Mouse (Mus musculus): ENCODE results near the gene Gsto1.

Gsto1 gene

DNA sequence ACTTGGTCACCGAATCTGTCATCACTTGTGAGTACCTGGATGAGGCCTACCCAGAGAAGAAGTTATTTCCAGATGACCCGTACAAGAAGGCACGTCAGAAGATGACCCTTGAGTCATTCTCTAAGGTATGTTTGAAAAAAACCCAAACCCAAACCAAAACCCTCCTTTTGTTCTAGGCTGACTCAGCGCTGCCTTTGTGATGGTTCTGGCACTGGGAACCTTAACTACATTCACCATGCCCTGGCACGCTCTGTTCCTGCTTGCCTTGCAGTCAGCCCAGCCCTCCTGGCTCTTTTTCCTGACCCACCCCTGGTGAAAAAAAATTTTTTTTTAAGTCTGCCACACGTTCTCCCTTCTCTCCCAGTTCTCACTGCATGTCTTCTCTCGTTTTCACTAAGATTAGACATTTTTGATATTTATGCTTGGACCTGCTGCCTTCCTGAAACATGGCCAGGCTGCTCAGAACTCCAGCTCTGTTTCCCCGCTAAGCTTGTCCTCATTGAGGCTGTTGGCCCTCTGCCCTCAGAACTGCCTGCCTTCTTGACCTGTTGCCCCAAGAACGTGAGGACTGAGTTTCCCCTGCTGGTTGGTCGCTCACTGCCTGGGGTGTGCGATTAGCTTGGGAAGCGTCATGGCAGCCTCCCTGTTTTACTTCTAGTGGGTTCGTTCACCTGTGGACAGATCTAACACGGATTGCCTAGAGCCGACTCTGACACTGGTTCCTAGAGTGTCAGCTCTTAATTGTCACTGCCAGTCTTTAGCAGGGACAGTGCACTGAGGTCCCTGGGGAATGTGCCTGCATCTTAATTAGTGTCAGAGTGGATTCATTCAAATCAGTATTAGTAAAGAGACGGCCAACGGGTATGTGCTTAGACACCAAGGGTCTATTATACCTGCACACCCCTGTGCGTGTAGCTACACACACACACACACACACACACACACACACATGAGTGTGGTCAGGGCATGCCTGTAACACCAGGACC is 3.5 kb downstream of the Gsto1 start:
- no peak for DNase-seq

DNA sequence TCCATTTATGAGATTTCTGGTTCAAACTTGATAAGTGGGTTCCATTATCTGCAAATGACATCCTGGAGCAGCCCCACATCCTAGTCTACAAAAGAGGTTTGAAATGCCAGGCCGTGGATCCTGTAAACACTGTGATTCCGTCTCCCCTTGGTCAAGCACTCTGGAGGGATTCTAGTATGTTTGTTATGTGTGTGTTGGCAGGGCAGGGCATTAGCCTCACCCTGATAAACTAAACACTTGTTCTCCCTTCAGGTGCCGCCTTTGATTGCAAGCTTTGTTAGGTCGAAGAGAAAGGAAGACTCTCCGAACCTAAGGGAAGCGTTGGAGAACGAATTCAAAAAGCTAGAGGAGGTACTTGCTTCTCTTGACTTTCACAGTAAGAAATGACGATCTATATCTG is 4.4 kb downstream of the Gsto1 start:
- no peak for DNase-seq

DNA sequence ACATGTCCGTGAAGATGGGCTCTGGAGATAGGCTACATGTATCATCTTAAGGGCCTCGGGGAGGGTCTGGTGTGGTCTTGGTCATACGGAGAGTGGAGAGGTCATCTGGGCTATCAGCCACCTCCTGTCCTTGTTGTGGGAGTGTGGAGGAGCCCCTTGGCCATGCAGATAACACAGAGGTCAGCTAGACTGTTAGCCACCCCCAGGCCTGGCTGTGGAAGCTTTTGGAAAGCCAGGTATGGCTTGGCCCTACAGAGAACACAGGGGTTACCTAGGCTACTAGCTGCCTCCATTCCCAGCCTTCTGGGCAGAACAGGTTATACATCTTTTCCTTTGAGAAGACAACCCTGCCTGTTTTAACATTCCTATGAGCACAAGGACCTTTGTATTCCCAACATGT is 7.8 kb downstream of the Gsto1 start:
- no peak for DNase-seq

DNA sequence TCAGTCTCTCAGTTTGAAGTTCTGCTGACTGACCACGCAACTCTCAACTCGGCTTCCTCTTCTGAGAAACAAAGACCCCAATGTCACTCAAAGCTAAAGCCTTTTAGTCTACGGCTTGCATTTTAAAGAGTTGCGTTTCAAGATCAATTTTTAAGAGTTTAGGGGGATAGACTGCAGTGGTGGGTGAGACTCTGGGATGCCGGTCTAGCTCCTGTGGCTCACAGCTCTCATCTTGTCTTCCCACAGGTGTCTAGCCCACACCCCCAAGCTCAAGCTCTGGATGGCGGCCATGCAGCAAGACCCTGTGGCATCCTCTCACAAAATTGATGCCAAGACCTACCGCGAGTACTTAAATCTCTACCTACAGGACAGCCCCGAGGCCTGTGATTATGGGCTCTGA is 9.3 kb downstream of the Gsto1 start:
- DNase-seq = no peak

DNA sequence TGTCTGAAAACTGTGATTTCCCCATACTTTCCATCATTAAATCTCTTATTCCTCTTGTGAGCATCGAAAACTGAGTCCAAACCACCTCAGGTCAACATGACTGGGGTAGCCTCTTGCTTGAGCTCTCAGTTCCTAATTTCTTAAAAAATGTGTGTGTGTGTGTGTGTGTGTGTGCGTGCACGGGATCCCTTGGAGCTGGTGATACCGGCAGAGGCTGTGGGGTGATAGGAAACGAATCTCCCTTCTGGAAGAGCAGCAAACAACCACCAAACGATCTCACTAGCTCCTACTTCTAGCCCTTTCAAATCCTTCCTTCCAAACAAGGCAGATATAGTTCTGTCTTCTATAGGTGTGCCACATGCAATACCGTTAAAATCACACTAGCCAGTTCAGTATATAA is 10.0 kb downstream of the Gsto1 start:
- no peak for DNase-seq

DNA sequence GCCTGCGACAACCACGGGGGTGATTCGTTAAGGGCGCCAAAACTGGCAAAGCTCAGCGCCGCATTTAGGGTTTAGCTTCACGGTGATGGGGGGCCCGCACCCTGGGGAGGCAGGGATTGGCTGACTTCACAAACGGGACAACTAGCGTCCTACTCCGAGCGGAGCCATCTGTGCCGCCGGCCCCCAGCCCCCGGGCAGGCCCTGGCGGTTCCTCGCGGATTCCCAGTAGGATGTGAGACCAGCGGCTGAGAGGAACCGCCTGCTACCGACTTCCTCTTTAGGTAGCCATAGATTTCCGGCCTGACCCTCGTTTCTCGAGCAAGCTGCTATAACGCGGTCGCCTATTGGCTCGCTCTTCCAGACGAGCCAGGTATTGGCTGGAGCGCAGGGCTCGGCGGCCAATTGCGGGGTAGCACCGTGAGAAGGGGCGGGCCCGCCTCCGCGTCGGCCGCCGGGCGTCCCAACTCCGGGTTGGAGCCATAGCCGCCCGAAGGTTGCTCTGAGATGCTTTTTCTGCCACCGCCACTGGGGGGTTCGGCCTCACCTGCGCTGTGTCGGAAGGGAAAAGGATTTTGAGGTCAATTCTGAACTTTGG is 10.7 kb downstream of the Gsto1 start, which contains the start of gene Gsto2:
Gene Gsto2, plus strand, starts transcription at position 182 of the 595 bp plus-strand sequence.
- DNase-seq = peak; percentile 94

DNA sequence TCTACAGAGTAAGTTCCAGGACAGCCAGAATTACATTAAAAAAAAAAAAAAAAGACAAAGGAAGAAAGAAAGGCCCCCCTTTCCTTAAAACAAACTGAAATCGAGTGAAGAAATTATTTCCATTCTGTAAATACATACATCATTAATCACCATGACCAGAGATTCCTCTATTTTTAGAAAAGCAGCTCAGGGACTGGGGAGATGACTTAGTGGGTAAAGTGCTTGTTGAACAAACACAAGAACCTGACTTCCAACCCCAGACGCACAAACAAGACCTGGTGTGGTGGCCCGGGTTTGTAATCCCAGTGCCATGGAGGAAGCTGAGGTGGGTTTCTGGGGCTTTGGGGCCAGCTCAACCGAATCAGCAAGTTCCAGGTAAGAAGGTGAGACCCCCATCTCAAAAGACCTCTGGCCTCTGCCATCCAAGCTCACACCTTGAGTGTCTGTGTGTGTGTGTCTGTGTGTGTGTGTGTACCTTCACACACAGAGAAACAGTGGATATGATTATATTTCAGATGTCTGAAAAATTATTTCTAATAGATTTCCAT is 12.9 kb downstream of the Gsto1 start:
- no peak for DNase-seq

DNA sequence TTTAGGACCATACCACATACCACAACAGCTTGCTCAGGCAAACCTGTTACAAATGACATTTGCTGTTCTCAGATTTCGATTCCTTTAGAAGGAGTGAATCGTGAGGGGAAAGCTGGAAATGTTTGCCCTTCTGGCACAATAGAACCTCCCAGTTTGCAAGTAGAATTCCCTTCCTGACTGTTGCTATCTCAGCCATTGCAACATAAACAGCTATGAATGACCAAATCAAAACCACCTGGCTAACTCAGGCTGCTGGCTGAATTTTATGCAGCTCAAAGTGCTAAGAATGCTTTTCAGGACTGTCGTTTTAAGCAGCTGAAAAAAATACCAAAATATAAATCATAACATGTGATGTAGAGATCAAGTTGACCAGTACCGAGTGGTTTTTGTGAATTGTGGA is 14.2 kb downstream of the Gsto1 start:
- no peak for DNase-seq

DNA sequence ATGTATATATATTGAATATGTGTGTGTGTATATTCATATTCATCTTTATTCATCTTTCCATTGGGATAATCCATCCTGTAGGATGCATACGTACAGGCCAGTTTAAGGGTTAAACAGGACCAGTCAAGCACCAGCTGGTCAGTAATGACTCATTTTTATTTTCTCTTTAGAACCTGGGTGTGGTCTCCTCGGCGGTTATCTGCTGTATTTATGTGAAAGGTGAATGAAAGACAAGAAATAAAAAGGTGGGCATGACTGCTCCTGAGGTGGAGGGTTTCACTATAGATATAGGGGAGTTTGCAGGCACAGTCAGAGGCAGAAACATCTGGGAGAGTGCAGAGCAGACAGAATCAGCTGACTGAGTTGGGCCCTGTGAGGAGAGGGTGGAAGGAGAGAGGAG is 14.7 kb downstream of the Gsto1 start:
- DNase-seq = no peak

DNA sequence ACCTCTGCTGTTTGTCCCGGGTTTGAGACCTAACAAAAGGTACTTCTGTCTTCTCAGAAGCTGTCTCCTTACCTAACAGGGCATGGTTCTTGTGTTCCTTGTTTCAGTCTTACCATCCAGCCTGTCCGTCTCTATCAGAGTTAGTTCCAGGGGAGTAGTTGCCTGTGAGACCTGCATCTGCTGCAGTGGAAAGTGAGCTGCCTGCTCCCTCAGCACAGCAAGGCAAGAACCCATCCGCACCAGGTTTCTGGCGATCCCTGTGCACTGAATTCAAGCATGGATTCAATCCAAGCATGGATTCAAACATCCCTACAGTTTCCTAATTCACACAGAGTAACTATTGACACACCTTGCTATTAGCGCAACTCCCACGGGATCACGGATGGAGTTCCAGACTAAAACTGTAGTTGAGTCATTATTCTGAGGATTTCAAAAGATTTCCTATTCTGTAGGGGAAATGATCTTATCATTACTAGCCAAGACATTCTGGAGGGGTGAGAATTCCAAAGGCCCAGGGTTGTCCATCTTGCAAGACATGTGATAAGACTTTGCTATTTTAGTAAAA is 15.4 kb downstream of the Gsto1 start:
- DNase-seq = no peak

DNA sequence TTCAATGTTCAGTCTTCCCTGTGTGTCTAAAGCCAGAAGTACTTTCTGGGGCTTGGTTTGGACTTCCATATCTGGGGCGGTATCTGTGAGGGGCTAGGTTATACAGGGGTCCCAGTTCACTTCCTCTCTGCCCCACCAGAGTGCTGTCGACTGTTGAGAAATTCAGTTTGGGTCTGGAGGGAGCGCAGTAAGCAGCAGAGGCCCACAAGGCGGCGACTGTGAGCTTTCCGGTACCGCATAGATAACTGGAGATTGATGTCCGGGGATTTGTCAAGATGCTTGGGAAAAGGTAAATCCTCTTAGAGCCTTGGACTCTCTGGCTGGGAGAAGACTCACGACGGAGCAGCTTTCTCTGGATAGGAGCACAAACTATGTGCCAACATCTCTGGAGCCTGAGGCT is 16.7 kb downstream of the Gsto1 start:
- no peak for DNase-seq

DNA sequence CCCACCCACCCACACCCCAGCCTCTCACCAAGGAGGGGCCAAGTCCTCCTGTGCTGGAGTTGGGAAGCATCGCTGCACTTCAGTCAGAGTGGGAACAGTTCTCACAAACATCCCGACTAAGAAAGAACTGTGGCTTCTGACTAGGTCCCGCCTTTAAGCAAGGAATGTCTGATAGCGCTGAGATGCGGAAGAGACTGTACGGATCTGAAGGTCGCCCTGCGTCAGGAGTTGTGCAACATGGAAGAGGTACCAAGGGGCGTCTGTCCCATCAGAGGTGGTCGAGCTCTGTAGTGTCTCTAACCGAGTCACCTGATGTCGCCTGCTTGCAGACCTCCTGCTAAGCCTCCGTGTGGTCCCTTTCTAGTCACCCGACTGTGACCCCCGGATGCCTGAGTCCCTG is 21.5 kb downstream of the Gsto1 start:
- DNase-seq = no peak

DNA sequence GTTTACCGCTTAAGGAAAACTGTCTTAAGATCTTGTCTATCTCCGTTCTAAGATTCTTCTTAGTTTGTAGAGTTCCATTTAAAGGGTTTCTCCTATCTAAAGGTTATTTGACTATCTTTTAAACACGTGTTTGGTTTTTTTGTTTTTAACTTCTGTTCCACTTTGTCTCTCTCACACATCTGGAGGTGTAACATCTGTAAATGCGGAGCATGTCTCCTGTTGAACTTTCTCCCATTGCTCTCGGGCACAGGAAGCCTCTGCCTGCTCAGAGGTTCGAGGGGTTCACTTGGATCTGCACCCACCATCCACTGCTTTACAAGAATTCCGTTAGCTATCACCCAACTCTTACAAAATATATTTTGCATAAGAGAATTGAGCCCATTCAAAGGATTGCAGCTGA is 26.8 kb downstream of the Gsto1 start:
- no peak for DNase-seq

DNA sequence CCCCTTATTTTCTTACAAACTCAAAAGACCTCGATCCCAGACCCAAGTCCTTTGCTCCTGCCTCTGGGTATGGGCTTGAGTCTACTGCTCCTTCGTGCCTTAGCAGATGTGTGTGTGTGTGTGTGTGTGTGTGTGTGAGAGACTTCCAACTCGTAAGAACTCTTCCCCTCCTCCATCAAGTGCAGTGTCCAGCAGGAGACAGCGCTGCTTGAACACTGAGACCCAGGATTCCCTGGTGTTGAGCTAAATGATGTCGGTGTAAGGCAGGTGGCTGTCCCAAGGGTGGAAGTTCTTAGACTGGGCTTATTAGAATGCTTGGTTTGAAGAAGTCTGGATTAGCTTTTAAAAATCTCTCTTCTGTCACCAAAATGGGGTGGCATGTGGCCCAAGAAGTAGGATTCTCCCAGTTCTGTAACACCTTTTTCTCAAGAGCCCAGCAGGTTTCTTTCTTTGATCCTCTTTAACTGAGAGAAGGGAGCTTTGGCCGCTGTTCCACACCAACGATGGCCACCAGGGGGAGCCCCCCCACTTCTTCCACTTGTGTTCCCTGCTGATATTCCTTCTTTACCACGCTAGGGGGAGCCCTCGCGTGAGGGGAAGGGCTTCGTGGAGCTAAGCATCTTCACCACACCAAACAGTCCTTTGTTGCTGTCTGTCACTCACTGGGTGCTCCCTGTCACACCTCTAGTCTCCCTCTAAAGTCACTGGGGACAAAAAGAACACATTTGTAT is 27.5 kb downstream of the Gsto1 start:
- DNase-seq = peak; percentile 95

DNA sequence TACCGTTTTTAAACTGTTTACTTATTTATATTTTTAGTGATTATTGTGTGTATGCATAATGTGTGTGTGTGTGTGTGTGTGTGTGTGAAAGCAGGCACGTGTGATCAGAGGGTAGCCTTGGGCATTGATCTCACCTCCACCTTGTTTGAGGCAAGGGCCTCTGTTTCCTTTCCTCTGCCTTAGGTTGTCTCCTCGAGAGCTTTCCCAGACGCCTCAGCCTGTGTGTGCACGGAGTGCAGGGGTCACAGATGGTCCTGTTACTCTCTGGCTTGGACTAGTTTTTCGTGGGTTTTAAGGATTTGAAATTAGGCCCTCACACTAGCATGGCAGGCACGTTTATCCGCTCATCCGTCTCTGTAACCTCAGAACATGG is 28.1 kb downstream of the Gsto1 start:
- DNase-seq = no peak

DNA sequence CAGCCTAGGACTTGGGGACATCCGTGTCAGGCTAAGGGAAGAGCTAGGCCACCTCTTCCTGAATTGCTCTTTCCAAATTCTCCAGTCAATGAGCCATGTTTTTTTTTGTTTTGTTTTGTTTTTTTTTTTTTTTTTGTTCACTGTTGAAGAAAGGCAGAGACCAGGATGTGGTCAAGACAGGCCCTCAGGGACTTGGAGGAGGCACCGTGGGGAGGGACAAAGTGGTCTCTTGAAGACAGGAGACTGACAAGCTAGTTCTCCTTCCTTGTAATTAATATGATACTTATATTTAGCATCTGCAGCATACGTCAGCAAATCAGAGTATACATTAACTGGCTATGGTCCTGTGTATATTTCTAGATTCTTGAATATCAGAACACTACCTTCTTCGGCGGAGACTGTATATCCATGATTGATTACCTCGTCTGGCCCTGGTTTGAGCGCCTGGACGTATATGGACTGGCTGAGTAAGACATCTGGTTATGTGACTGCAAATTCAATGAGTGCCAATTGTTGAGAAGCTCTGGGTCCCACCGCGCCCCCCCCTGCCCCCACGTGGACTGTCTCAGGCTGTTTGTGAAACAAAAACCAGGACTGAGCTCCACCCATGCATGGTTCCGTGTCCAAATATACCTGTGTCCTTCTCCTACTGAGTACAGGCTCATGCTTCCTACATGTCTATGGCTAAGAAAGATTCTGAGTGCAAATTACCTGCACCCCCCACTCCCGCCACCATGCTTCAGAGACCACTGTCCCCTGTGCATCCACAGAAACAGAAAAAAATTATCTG is 29.7 kb downstream of the Gsto1 start:
- peak; percentile 73 to 78 for DNase-seq

DNA sequence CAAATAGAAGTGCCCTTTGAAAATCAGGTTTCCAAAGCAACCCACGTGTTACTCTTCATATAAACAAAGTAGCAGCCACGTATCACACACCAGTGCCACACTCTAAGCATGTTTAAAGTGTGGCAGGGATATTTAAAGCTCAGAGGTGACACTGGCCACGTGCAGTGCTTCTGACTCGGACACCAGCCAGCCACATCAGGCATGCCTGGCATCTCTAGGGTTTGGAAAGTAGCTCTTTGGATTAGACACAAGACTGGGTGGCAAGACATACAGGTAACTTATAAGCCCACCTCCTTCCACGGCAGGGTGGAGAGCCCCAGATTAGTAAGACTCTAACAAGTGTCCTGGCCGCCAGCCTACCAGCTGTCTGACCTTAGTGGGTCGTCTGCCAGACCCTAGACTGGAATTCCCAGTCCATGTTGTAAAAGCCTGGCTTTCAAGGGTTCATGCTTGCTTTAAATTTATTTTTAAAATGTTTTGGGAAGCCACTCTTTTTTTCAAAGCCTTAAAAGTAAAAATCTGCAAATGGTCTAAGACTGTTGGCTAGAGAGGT is 30.5 kb downstream of the Gsto1 start:
- DNase-seq = no peak

DNA sequence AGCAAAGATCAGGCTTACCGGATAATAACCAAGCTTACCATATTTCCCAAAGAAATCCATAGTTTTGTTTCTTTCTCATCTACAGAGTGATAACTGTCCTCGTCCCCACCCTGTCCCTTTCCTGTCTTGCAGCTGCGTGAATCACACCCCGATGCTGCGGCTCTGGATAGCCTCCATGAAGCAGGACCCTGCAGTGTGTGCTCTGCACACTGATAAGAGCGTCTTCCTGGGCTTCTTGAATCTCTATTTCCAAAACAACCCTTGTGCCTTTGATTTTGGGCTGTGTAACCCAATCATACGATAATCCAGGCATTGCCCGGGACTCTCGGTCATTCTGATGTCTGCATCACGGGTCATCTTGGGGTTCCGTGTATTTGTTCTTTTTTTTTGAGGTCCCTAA is 31.1 kb downstream of the Gsto1 start:
- no peak for DNase-seq

DNA sequence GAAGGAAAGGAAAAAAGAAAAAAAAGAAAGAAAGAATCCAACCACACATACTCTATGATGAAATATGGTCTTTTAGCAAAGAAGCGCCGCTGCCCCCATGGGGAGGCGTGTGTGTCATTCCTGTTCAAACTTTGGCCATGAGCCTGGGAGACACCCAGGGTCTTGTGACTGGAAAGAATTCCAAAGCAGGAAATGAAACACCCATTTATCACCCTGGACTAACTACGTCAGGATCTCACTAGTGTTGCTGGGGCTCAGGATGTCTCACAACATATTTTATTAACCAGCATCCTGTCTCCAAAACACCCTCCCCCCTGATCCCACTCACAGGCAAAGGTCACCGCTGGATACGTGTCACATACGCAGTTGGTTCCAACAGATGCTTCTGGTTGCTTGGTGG is 31.8 kb downstream of the Gsto1 start:
- DNase-seq = no peak

DNA sequence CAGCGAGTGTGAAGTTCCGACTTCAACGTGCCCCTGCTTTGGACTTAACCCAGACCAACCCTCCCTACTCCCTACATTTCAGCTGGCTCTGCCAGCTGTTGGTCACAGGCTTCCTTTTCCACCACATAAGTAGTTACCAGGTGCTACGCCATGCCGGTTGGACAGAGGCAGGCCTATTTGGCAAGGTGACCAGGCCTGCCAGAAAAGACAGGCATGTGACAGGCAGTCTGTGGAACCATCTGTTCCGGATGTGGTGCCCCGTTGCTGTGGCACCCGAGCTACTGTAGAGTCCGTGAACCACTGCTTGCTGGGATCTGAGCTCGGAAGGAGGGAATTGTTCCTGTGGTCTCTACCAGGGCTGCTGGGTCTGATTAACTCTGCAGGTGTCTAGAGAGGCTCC is 32.6 kb downstream of the Gsto1 start:
- DNase-seq = peak; percentile 80 to 84

DNA sequence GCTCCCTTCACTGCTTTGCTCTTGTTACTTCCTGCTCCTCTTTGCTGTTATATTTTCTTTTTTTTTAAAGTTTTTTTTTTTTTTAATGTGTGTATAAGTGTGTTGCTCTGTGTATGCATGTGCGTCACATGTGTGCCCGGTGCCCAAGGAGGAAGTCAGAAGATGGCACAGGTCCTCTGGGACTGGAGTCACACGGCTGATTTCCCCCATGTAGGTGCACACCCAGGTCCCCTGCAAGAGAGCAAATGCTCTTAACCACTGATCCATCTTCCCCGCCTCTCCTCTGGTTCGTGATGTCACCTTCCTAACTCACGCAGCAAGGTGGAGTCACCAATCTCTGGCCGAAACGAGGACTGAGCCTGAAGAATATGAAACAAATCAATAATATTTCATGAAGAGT is 33.3 kb downstream of the Gsto1 start:
- peak; percentile 87 to 92 for DNase-seq
